Mouse (Mus musculus) small intestine, adult 2 months (tissue): ENCODE measurements around the gene Rabepk.

Experiments
- CTCF ChIP-seq: fragments of 200-500 bp; IDR thresholded peaks from 2 replicates; pipeline ENCODE4 v1.5.1; 2012; ENCODE audit warnings: low read depth, mild to moderate bottlenecking, control low read depth, inconsistent platforms, low read length, moderate library complexity, mixed read lengths; ENCODE audit not compliant: insufficient replicate concordance, insufficient read length; ENCODE audit errors: extremely low read depth
- POLR2A ChIP-seq: fragments of 200-500 bp; IDR thresholded peaks from 2 replicates; pipeline ENCODE4 v1.6.1; 2012; ENCODE audit warnings: low read depth, mild to moderate bottlenecking, control low read depth, inconsistent platforms, low read length, moderate library complexity

GRCm38 (mm10) chr2:34809568-34809967 is 9.9 kb upstream of the Rabepk start:
- no peak for TF ChIP-seq POLR2A
- TF ChIP-seq CTCF = no peak
